Mouse (Mus musculus) heart, postnatal 0 days (tissue): ENCODE measurements around the gene Asphd2.

ENCODE experiments used
- CTCF ChIP-seq: IDR thresholded peaks from 2 replicates; pipeline ENCODE4 v1.5.1; 2016; ENCODE audit warnings: antibody characterized with exemption, control low read depth, low read depth
- EP300 ChIP-seq: IDR thresholded peaks from 2 replicates; pipeline ENCODE4 v1.6.1; 2016; ENCODE audit warnings: antibody characterized with exemption, low read depth

- TF ChIP-seq EP300 = no peak
- no peak for TF ChIP-seq CTCF
These were observed 26.0 kb downstream of the Asphd2 start for GRCm38 (mm10) chr5:112368666-112369065.
